Mouse (Mus musculus): ENCODE measurements around the gene 1700034J05Rik.

Gene 1700034J05Rik

DNA sequence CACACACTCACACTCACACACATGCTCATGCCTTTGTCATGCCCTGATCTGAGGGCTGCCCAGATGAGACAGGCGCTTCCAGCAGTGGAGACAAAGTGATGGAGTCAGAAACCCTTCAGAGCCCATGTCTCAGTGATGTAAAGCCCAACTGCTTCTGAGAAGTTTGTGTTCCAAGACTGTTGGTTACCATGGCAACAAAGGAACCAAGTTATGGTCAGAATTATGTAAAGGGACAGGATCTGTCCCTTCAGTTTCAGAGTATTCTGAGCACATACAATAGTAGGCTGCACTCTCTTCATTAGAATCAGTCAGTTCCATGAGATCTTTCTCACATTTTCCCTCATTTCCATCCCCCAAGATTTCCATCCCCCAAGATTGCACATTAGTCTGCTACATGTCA, at the start of gene 1700034J05Rik:
TSS of gene 1700034J05Rik (minus strand) at position 165 of the 400 bp plus-strand sequence.
- in situ Hi-C loops (cut with MboI; ENCODE audit: low pct_unique_long_range_greater_than_20kb in 1 of 2, low sequenced_read_pairs in 2 of 2, unreplicated experiment in 1 of 2): no loop called here

DNA sequence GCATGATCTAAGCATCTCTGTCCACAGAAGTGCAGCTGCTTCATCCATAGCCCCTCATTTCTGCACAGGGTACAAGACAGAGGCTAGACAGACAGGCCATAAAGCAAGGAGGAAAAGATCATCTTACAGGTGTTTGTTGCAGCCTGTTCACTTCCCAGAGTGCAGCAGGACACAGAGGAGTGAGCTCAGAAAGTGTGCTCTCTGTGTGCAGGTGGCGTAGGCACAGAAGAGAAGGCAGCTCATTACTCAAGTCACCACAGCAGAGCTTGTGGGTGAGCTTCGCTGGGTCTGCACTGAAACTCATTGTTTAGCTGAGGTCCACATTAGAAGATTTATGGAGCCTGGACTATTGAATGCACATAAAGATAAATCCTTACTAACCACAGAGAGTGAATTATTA, 45.5 kb upstream of the 1700034J05Rik start:
- in situ Hi-C loops (cut with MboI; ENCODE audit: low pct_unique_long_range_greater_than_20kb in 1 of 2, low sequenced_read_pairs in 2 of 2, unreplicated experiment in 1 of 2): loop anchor here in 1 of 2 experiments (10.0 to 25.0 kb wide), 4 partner anchors 135 to 813 kb away; no protein-coding TSS in a partner anchor

DNA sequence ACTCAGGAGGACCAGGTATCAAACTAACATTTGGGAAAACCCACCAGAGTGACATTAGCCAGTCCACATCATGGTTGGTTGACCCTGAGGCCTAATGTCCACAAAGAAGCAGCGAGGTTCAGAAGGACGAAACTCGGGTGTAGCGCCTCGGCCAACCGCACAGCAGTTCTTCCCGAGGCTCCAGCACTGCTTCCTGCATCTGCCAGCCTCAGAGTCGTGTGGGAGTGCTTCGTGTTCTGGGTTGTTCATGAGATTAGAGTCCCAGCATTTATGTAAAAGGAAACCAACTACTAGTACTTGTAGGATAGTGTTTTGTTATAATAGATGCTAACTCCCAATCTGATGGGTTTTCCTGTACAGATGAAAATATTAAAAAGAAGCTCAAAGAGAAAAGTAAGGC, 45.1 kb upstream of the 1700034J05Rik start:
- in situ Hi-C loops (cut with MboI; ENCODE audit: low pct_unique_long_range_greater_than_20kb in 1 of 2, low sequenced_read_pairs in 2 of 2, unreplicated experiment in 1 of 2): loop anchor here in 1 of 2 experiments (10.0 kb wide), 2 partner anchors 135 to 165 kb away; no protein-coding TSS in a partner anchor

DNA sequence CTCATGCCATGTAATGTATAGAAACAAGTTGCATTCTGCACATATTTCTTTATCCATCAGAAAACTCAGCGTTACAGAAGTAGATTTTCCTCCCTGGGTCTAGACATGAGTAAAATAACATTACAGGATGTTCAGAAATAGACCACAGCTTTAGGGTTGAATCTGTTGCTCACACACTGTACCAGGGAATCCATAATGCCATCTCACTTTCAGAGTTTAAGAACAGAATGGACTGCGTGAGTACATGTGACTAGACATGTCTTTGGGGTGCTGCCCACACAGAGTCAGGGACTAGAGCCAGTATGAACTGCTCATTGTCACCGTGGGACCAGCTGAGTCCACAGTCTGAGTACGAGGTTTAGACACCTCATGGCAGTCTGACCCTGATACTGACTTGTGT, 44.5 kb upstream of the 1700034J05Rik start:
- in situ Hi-C loops (cut with MboI; ENCODE audit: low pct_unique_long_range_greater_than_20kb in 1 of 2, low sequenced_read_pairs in 2 of 2, unreplicated experiment in 1 of 2): loop anchor here in 1 of 2 experiments (10.0 kb wide), 2 partner anchors 134 to 164 kb away; no protein-coding TSS in a partner anchor

DNA sequence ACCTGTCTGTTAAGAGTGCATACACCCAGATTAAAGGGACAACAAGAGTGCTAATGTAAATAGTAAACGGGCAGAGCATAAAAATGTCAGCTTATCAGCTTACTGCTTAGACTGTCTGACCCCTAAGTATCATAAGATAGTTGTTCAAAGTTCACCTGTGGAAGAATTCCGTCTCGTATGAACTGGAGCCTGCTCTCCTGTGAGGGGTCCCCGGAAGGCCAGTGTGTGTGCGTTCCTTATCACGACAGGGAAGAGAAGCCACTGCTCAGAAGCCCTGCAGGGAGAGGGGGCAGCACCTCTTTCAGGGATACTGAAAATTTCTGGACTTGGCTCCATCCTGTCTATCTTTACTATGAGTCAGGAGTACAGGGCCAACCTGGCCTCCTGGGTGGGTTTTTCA, 42.8 kb upstream of the 1700034J05Rik start:
- in situ Hi-C loops (cut with MboI; ENCODE audit: low pct_unique_long_range_greater_than_20kb in 1 of 2, low sequenced_read_pairs in 2 of 2, unreplicated experiment in 1 of 2): loop anchor here in 1 of 2 experiments (10.0 kb wide), 2 partner anchors 132 to 162 kb away; no protein-coding TSS in a partner anchor

DNA sequence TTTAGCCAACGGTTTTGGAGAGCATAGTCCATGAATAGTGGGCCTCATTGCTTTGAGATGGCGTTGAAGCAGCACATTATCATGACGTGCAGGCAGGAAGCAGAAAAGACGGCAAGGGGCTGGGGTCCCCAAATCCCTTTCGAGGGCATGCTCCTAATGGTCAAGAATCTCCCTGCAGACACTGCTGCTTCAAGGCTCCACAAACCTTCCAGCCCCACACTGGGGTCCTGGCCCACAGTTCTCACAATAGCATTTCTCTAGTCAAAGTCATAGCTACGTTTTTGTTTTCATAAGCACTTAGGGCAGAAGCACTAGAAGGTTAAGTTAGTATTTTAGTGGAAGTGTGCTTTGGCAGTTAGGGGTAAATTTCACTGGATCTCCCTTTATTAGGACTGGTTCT, 41.7 kb upstream of the 1700034J05Rik start:
- in situ Hi-C loops (cut with MboI; ENCODE audit: low pct_unique_long_range_greater_than_20kb in 1 of 2, low sequenced_read_pairs in 2 of 2, unreplicated experiment in 1 of 2): loop anchor here in 1 of 2 experiments (10.0 kb wide), 2 partner anchors 131 to 161 kb away; no protein-coding TSS in a partner anchor

DNA sequence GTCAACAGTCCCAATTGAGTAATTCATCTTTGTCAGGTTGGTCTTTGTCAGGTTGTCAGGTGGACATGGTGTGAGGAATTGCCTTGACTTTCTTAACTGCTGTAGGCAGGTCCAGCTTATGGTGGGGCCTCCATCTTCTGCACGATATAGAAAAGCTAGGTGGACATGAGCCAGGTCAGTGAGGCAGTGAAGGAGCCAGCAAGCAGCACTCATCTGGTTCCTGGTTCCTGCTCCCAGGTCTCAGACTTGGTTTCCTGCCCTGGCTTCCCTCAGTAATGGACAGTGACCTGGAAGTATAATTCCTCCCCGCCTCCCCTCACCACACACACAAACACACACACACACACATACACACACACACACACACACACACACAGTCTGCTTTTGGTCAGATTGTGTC, 41.2 kb upstream of the 1700034J05Rik start:
- in situ Hi-C loops (cut with MboI; ENCODE audit: low pct_unique_long_range_greater_than_20kb in 1 of 2, low sequenced_read_pairs in 2 of 2, unreplicated experiment in 1 of 2): loop anchor here in 1 of 2 experiments (10.0 kb wide), 2 partner anchors 131 to 161 kb away; no protein-coding TSS in a partner anchor

DNA sequence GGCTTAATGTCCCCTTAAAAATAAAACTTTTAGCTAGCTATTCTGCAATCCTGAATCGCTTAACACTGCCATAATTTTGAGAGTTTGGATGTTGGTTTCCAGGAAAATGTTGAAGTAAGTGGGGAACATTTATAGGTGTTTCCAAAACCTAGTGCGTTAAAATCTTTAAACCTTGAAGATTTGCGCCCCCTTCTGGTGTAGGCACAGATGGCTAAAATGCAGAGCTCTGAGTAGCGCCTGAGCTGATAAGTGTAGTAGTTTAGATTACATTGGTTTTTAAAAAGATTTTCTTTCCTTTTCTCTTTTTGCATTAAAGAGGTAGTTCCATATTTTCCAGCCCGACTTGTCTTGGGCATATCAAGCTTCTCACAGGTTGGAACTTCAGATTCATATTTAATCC, 40.0 kb upstream of the 1700034J05Rik start:
- in situ Hi-C loops (cut with MboI; ENCODE audit: low pct_unique_long_range_greater_than_20kb in 1 of 2, low sequenced_read_pairs in 2 of 2, unreplicated experiment in 1 of 2): loop anchor here in 1 of 2 experiments (10.0 kb wide), 2 partner anchors 129 to 159 kb away; no protein-coding TSS in a partner anchor

DNA sequence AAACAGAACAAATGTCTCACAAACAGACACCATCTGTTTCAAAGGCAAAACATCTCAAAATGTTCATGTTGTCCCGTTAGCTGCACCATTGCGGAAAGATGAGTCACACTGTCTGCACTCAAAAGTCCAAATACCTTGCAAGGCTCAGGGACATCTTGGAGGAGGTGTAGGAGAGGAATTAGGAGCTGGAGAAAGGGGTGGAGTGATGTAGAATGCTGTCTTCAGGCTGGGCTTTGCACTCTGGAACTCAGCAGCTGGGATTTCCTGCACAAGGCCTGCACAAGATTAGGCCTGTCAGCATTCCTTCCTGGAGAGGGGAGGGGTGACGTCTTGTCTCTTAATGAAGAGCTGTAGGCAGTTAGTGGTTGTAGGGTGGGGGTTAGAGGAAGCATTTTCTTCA, 30.3 kb upstream of the 1700034J05Rik start:
- in situ Hi-C loops (cut with MboI; ENCODE audit: low pct_unique_long_range_greater_than_20kb in 1 of 2, low sequenced_read_pairs in 2 of 2, unreplicated experiment in 1 of 2): no loop called here

DNA sequence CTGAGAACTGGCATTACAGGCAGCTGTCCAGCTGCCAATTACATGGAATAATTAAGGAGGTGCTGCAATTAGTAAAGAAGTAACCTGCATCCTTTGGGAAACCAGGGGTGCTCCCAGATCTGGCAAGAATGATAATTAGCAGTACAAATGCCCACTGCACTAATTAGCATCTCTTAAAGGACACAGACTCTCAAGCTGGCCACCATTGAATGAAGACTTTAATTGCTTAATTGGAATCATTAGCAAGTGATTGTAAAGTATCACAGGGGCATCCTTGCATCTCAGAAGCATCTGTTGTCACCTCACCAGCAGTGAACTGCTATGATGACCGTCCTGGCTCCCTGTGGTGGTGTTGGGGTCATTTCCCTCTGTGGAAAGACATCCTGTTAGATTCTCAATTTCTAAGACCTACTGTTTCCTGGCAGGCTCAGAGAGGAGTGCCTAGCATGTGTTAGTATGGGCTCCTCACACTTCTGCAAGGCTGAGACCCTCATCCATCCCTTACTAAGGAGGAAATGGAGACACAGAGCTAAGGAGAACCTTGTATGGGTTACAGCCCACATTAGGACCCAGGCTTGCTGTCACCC, 27.1 kb upstream of the 1700034J05Rik start:
- in situ Hi-C loops (cut with MboI; ENCODE audit: low pct_unique_long_range_greater_than_20kb in 1 of 2, low sequenced_read_pairs in 2 of 2, unreplicated experiment in 1 of 2): no loop called here

DNA sequence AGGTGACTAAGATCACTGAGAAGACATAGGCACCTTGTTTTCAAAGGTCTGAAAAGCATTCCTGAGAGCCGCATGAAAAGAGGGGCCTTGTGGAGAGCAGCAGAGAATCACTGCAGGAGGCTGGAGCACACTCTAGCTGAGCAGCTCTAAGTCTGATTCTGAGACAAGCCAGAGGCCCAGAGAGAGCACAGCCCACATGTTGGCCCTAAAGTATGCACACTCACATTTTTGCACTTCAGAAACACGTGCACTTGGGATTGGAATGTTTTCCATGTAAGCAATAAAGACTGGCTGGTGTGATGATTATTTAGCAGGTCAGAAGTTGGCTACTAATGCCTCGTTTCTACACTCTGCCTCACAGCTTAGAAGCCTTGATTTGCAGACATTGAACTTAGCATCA, 25.7 kb upstream of the 1700034J05Rik start:
- in situ Hi-C loops (cut with MboI; ENCODE audit: low pct_unique_long_range_greater_than_20kb in 1 of 2, low sequenced_read_pairs in 2 of 2, unreplicated experiment in 1 of 2): no loop called here

DNA sequence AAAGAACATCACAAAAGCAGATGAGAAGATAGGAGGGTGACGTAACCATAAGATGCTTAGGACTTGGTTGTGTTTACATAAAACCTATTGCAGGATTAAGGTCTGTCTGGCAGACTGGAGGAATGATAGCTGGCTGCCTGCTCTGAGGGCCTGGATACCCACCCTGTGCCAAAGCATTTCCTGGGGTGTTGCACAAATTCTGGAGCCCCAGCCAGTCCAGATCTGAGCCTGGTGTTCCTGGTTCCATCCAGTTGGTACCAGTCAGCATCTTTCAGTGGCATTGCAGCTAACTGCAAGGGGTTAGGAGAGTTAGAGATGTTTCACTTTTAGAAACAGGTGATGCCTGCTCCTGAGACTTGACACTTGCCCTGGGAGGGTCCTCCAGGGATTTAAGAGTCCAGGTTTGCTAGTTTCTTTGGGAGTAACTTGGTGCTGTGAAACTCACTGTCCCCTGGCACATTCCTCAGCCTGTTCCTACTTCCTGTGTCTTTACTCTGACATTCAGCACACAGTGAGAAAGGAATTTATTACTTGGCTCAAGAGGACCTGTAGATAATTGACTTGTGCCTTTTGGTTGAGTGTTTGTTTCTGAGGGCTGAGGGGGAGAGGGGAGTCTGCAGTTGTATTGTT, 25.0 kb upstream of the 1700034J05Rik start:
- in situ Hi-C loops (cut with MboI; ENCODE audit: low pct_unique_long_range_greater_than_20kb in 1 of 2, low sequenced_read_pairs in 2 of 2, unreplicated experiment in 1 of 2): no loop called here

DNA sequence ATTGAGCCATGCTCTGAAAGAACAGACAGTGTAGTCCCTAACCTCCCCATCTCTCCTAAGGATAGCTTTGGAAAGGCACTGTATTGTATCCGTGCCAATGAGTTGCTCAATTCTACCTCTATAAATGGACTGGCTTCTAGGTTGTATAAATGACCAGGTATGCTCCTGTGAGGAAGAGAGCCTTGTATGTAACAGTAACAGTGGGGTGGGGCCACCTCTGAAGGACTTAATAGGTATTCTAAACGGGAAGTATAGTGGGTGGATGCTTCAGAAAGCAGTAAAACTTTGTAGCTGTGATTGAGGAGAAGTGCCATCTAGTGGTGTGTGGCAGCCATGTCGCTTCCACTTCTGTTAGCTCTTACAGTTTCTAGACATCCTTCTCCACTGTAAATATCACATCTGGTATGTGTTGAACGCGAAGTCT, 24.5 kb upstream of the 1700034J05Rik start:
- in situ Hi-C loops (cut with MboI; ENCODE audit: low pct_unique_long_range_greater_than_20kb in 1 of 2, low sequenced_read_pairs in 2 of 2, unreplicated experiment in 1 of 2): no loop called here

DNA sequence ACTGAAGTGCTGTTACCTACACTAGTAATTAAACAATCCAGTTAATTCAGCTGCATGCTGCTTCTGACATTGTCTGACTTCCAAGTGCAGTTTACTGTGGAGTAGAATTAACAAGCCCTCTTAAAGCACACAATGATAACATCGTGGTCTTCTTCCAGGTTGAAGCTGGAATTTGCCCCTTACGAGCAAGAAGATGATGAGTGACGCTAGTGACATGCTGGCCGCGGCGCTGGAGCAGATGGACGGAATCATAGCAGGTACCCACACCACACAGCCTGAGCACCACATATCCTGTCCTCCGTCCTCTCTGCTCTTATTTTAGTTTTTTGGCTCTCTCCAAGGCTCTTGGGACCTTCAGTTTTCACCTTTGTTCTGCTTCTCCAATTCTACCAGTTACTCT, 22.2 kb upstream of the 1700034J05Rik start:
- in situ Hi-C loops (cut with MboI; ENCODE audit: low pct_unique_long_range_greater_than_20kb in 1 of 2, low sequenced_read_pairs in 2 of 2, unreplicated experiment in 1 of 2): no loop called here

DNA sequence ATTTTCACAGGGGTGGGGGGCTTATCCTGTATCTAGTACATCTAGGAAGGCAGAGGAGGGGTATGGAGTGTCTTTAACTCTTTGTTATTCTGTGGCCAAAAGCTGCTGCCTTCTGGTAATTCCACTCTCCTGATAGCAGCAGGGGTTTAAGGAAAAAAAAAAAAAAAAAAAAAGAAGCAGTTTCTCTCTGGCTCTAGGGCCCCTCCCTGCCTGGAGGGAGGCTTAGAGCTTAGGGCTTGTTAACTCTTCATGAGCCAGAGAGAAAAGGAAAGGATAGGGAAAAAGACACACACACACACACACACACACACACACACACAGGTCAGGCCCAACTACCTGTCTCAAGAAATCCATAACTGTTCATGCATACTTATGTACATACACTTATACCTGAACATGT, 19.6 kb upstream of the 1700034J05Rik start:
- in situ Hi-C loops (cut with MboI; ENCODE audit: low pct_unique_long_range_greater_than_20kb in 1 of 2, low sequenced_read_pairs in 2 of 2, unreplicated experiment in 1 of 2): no loop called here

DNA sequence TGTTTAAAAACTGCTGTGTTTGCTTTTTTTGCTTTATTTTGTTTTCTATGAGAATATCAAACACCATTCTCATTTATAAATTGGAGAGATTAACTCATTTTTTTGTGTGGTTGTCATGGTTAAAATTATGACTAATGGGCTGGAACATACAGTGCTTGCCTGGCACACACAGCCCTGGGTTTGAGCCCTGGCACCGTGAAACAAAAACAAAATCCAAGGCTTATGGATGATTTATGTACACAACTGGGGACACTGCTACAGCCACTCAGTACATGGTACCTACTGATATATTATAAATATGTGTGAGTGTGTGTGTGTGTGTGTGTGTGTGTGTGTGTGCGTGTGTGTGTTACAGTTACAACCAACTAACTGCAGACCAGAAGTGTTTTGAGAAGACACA, 19.2 kb upstream of the 1700034J05Rik start:
- in situ Hi-C loops (cut with MboI; ENCODE audit: low pct_unique_long_range_greater_than_20kb in 1 of 2, low sequenced_read_pairs in 2 of 2, unreplicated experiment in 1 of 2): no loop called here

DNA sequence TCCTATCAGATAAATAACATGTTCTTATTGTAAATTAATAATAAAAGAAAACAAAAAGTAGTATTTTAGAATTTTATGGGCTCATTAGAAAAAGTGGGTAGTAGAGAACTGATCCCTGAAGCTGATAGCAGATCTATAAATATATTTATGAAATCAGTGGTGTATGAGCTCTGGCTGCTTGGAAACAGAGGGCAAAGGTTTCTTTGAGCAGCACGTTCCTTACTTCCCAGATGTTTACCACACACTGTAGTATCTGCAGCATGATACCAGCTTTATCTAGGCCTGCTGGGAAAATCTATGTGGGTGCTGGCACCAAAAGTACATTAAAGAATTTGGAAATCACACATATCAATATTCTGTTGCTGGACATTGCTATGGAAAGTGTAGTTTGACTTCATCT, 18.5 kb upstream of the 1700034J05Rik start:
- in situ Hi-C loops (cut with MboI; ENCODE audit: low pct_unique_long_range_greater_than_20kb in 1 of 2, low sequenced_read_pairs in 2 of 2, unreplicated experiment in 1 of 2): no loop called here

DNA sequence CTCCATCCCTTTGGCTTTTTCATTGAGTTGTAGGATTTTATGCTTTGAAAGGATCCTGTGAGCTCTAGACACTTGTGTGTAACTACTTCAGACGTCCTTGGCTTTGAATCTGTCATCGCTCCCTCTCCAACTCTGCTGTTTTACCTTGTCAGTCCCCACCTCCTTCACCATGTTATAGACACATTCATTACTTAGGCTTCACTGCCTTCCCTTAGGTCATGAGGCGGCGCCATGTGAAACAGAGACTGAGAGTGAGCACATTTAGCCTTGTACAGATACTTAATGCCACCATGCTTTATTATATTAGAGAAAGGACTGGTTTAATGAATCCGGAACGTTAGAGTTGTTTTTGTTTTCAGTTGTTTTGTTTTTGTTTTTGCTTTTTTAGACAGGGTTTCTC, 17.8 kb upstream of the 1700034J05Rik start:
- in situ Hi-C loops (cut with MboI; ENCODE audit: low pct_unique_long_range_greater_than_20kb in 1 of 2, low sequenced_read_pairs in 2 of 2, unreplicated experiment in 1 of 2): no loop called here

DNA sequence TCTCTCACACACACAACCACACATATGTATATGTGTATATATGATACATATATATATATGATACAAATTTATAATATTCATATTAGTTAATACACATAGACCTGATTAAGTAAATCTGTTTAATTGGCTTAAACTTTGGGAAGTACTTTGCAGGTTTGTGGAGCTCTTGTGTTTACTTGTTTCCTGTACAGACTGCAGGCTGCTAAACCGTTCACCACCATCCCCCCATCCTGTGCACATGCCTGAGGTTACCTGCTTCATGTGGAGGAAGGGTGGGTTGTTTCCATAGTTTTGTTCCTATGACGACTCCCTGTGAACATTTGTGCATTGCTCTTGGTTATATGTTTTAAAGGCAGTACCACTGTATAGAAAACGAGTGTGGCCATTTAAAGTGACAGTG, 17.1 kb upstream of the 1700034J05Rik start:
- in situ Hi-C loops (cut with MboI; ENCODE audit: low pct_unique_long_range_greater_than_20kb in 1 of 2, low sequenced_read_pairs in 2 of 2, unreplicated experiment in 1 of 2): no loop called here

DNA sequence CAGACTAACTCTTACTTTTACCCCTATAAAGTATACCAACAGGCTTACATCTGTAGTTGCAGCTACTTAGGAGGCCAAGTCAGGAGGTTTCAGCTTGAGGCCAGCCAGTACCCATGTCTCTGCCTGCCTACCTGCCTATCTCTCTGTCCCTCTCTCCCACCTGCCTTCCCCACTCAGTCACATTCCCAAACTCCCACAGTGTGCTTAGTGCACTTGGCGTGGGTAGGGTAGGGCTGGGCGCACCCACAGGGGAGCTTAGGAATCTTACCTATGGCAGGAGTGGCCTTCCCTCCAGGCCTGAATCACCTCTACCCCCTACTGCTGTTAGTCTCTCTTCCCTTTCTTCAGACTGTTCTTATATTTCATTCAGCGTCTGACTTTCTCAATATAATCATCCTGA, 16.6 kb upstream of the 1700034J05Rik start:
- in situ Hi-C loops (cut with MboI; ENCODE audit: low pct_unique_long_range_greater_than_20kb in 1 of 2, low sequenced_read_pairs in 2 of 2, unreplicated experiment in 1 of 2): no loop called here
